In the genomic region with DNA sequence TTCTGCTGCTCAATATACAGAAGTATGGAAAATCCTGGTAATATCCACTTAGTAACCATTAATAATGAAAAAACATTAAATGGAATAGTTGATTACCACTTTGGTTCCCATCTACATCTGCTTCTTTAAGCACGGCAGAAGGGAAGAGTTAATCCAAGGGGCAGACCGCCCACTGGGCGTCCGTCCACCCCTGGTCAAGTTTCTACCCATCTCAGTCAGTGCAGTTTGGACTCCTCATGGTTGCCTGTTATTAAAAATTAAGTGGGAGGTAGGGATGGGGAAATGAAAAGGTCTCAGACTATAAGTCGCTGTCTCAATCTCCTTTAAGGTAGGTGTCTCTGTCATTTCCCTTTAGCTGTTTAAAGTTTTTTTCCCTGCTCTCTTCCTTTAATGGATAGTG, we compare ENCODE assay signal across 33 mouse cellular contexts. TPM values are rescaled to one million over a fixed set of nuclear protein-coding genes. Genes with fewer than 3 reads are reported as not detected.
DNase-seq lines count a peak whose midpoint lies in the region; ATAC-seq and TF ChIP-seq lines count a peak whose summit lies in the region.
"Had no signal": no experiment of that assay in that cellular context is flagged by ENCODE, and none has a peak within 500 bp of the region (broad histone marks: within the 10 kb centered on the region; RNA-seq: fewer than 3 reads in every experiment).

No protein-coding gene starts in this region.

- H3K9me3 ChIP-seq in intestine, postnatal 0 days (ENCODE audit: control insufficient read depth): no peaks in the 10 kb centered on the region
- H3K9me3 ChIP-seq: embryonic facial prominence, embryonic 13.5 days; forebrain, embryonic 10.5 days; heart, embryonic 10.5 days; heart, embryonic 15.5 days; hindbrain, embryonic 12.5 days; limb, embryonic 10.5 days; limb, embryonic 15.5 days; neural tube, embryonic 15.5 days; stomach, embryonic 15.5 days had no signal

- peak; percentile 4; the same call in 1 of the 2 replicates for ATAC-seq in intestine, postnatal 0 days
- ATAC-seq: forebrain, postnatal 0 days; hindbrain, postnatal 0 days; Patski had no signal

- H3K4me3 ChIP-seq in intestine, postnatal 0 days (ENCODE audit: low read depth, low read length): no peak overlapping the region
- no peak overlapping the region for H3K4me3 ChIP-seq in small intestine, adult 2 months (ENCODE audit: low read depth, low read length)
- H3K4me3 ChIP-seq: embryonic facial prominence, embryonic 13.5 days; forebrain, embryonic 10.5 days; heart, embryonic 10.5 days; heart, embryonic 15.5 days; hindbrain, embryonic 12.5 days; limb, embryonic 10.5 days; limb, embryonic 15.5 days; neural tube, embryonic 15.5 days; stomach, embryonic 15.5 days had no signal

- H3K4me1 ChIP-seq in intestine, postnatal 0 days (replicated peaks; ENCODE audit: control insufficient read depth, insufficient read depth, low read length): no peaks in the 10 kb centered on the region
- peaks cover 25% of the 10 kb centered on the region for H3K4me1 ChIP-seq in small intestine, adult 2 months (ENCODE audit: control insufficient read depth, insufficient read depth, insufficient read length, low read length)
- H3K4me1 ChIP-seq: forebrain, embryonic 10.5 days; heart, embryonic 10.5 days; stomach, embryonic 15.5 days had no signal

- 0 out of 2 replicates have a peak, but pooled peaks cover 4% of the 10 kb centered on the region for H3K36me3 ChIP-seq in intestine, postnatal 0 days (ENCODE audit: control insufficient read depth, insufficient read depth)
- H3K36me3 ChIP-seq in small intestine, adult 2 months (ENCODE audit: control insufficient read depth, insufficient read depth, low read length): peaks cover 13% of the 10 kb centered on the region
- H3K36me3 ChIP-seq: embryonic facial prominence, embryonic 13.5 days; forebrain, embryonic 10.5 days; heart, embryonic 10.5 days; heart, embryonic 15.5 days; hindbrain, embryonic 12.5 days; limb, embryonic 10.5 days; limb, embryonic 15.5 days; neural tube, embryonic 15.5 days; stomach, embryonic 15.5 days had no signal

- H3K27me3 ChIP-seq in intestine, postnatal 0 days (replicated peaks; ENCODE audit: control insufficient read depth, insufficient read depth, low read length): no peaks in the 10 kb centered on the region
- no peaks in the 10 kb centered on the region for H3K27me3 ChIP-seq in small intestine, adult 2 months (ENCODE audit: control insufficient read depth, insufficient read depth, low read length)
- H3K27me3 ChIP-seq: embryonic facial prominence, embryonic 13.5 days; heart, embryonic 15.5 days; hindbrain, embryonic 12.5 days; limb, embryonic 15.5 days; neural tube, embryonic 15.5 days; Patski; stomach, embryonic 15.5 days had no signal

- peak overlapping the region; percentile 35 for H3K27ac ChIP-seq in intestine, postnatal 0 days (ENCODE audit: low read depth, low read length)
- peak overlapping the region; percentile 90 for H3K27ac ChIP-seq in small intestine, adult 2 months (ENCODE audit: insufficient read depth, low read depth, low read length)
- H3K27ac ChIP-seq: embryonic facial prominence, embryonic 13.5 days; forebrain, embryonic 10.5 days; heart, embryonic 10.5 days; heart, embryonic 15.5 days; hindbrain, embryonic 12.5 days; hindbrain, postnatal 0 days; limb, embryonic 10.5 days; limb, embryonic 15.5 days; neural tube, embryonic 15.5 days; stomach, embryonic 15.5 days had no signal

- no peak overlapping the region for H3K9ac ChIP-seq in intestine, postnatal 0 days (ENCODE audit: low read depth, low read length)
- H3K9ac ChIP-seq: embryonic facial prominence, embryonic 13.5 days; forebrain, postnatal 0 days; heart, embryonic 15.5 days; hindbrain, embryonic 12.5 days; limb, embryonic 15.5 days; lung, embryonic 14.5 days; neural tube, embryonic 15.5 days; stomach, embryonic 15.5 days had no signal

- no peak for TF ChIP-seq CTCF in intestine, postnatal 0 days (IDR thresholded peaks at IDR 0.05; ENCODE audit: low read depth)
- no peak for TF ChIP-seq CTCF in small intestine, adult 2 months (IDR thresholded peaks at IDR 0.05; ENCODE audit: extremely low read depth, insufficient read length, insufficient replicate concordance, low read depth, low read length)

- DNase-seq in kidney, adult 18-20 months: peak; percentile 27
- no peak for DNase-seq in kidney, postnatal 10 days
- DNase-seq in kidney, postnatal 25 days: peak; percentile 30 to 58
- DNase-seq in kidney, postnatal 4 days: no peak
- no peak for DNase-seq in left cerebral cortex, postnatal 14 days (ENCODE audit: low spot score in 2 of 2)
- DNase-seq: adrenal gland, postnatal 10 days; cerebellum, adult 11 months; cerebellum, adult 9-10 months; cerebellum, postnatal 36 days; forebrain, postnatal 0 days; gastrocnemius, postnatal 10 days; heart, postnatal 36 days; layer of hippocampus, postnatal 36 days; lung, embryonic 14.5 days; lung, postnatal 14 days; midbrain, embryonic 14.5 days; right cerebral cortex, postnatal 14 days had no signal

- TF ChIP-seq POLR2A in small intestine, adult 2 months (IDR thresholded peaks at IDR 0.05; ENCODE audit: low read depth, low read length): no peak

- WGBS in intestine, postnatal 0 days: 79% methylated on average over 5 of the region's 5 CpGs
- 46% methylated on average over 5 of the region's 5 CpGs for WGBS in small intestine, adult 2 months

- intact Hi-C loops in left cerebral cortex, postnatal 14 days (cut with DNase I): no loop called here

- H3K4me2 ChIP-seq in intestine, postnatal 0 days (replicated peaks; ENCODE audit: low read depth): no peak overlapping the region
- H3K4me2 ChIP-seq: embryonic facial prominence, embryonic 13.5 days; heart, embryonic 15.5 days; hindbrain, embryonic 12.5 days; limb, embryonic 15.5 days; lung, embryonic 14.5 days; neural tube, embryonic 15.5 days; stomach, embryonic 15.5 days had no signal

RNA-seq across cellular contexts. Expression of a gene that starts 13.0 kb away (rescaled TPM):
- polyA plus RNA-seq in intestine, postnatal 0 days (2015; fragmentation: Nextera tagmentation; extraction: Ambion mirVana): 1.9 TPM in 2 replicates
- 1.7 and 2.0 TPM in 2 replicates for polyA plus RNA-seq in small intestine, adult 2 months (2012; rRNA removed)
- 100 to 1,000 TPM; 101 to 163 TPM for total RNA-seq in left cerebral cortex, postnatal 14 days (2021)
- total RNA-seq: MEL had no signal
- polyA plus RNA-seq: Patski had no signal

RNA-seq across cellular contexts. Expression of a gene that starts 14.8 kb away (rescaled TPM):
- 0.60 and 0.83 TPM in 2 replicates for polyA plus RNA-seq in intestine, postnatal 0 days (2015; fragmentation: Nextera tagmentation; extraction: Ambion mirVana)
- polyA plus RNA-seq in small intestine, adult 2 months (2012; rRNA removed): 0.03 and 0.20 TPM in 2 replicates
- under 1 TPM in 1 of 2 experiments, not detected in 1; 0.13 TPM for total RNA-seq in left cerebral cortex, postnatal 14 days (2021)
- total RNA-seq: adrenal gland, postnatal 10 days; gastrocnemius, postnatal 10 days; heart, postnatal 36 days; hindbrain, postnatal 0 days; layer of hippocampus, adult 8-10 months; layer of hippocampus, postnatal 36 days; MEL had no signal
- polyA plus RNA-seq: embryonic facial prominence, embryonic 13.5 days; forebrain, embryonic 10.5 days; forebrain, postnatal 0 days; gonadal fat pad, adult 2 months; heart, embryonic 15.5 days; hindbrain, embryonic 12.5 days; hindbrain, postnatal 0 days; limb, embryonic 10.5 days; limb, embryonic 15.5 days; midbrain, embryonic 14.5 days; neural tube, embryonic 15.5 days; Patski; stomach, embryonic 15.5 days had no signal

RNA-seq across cellular contexts. Expression of a gene that starts 15.3 kb away (rescaled TPM):
- polyA plus RNA-seq in intestine, postnatal 0 days (2015; fragmentation: Nextera tagmentation; extraction: Ambion mirVana): 23.0 and 29.2 TPM in 2 replicates
- polyA plus RNA-seq in small intestine, adult 2 months (2012; rRNA removed): 7.3 and 20.9 TPM in 2 replicates
- under 1 TPM; 0.30 to 0.48 TPM for total RNA-seq in left cerebral cortex, postnatal 14 days (2021)
- total RNA-seq: forebrain, postnatal 0 days; hindbrain, postnatal 0 days; MEL had no signal
- polyA plus RNA-seq: heart, embryonic 15.5 days; hindbrain, embryonic 12.5 days; hindbrain, postnatal 0 days; limb, embryonic 10.5 days; limb, embryonic 15.5 days; lung, embryonic 14.5 days; midbrain, embryonic 14.5 days; neural tube, embryonic 15.5 days; Patski had no signal

RNA-seq across cellular contexts. Expression of a gene that starts 43.9 kb away (rescaled TPM):
- 0.18 and 0.31 TPM in 2 replicates for polyA plus RNA-seq in intestine, postnatal 0 days (2015; fragmentation: Nextera tagmentation; extraction: Ambion mirVana)
- 0.04 and 0.05 TPM in 2 replicates for polyA plus RNA-seq in small intestine, adult 2 months (2012; rRNA removed)
- under 1 TPM; 0.15 to 0.53 TPM for total RNA-seq in left cerebral cortex, postnatal 14 days (2021)
- total RNA-seq: forebrain, postnatal 0 days; hindbrain, postnatal 0 days; layer of hippocampus, postnatal 36 days; MEL had no signal
- polyA plus RNA-seq: embryonic facial prominence, embryonic 13.5 days; forebrain, embryonic 10.5 days; gonadal fat pad, adult 2 months; heart, embryonic 10.5 days; hindbrain, embryonic 12.5 days; hindbrain, postnatal 0 days; limb, embryonic 10.5 days; lung, embryonic 14.5 days; midbrain, embryonic 14.5 days; neural tube, embryonic 15.5 days; Patski; stomach, embryonic 15.5 days had no signal

Comparison
In these comparisons a context has a peak if more than half of its experiments do, and no peak if none do; other contexts are left out.
1. DNase-seq: peak in kidney, adult 18-20 months (single experiment) and kidney, postnatal 25 days (2 of 2); none in kidney, postnatal 10 days (single experiment), kidney, postnatal 4 days (0 of 2) and left cerebral cortex, postnatal 14 days (0 of 2).